Mouse (Mus musculus): Measurements from ENCODE around the gene Zfp978. TPM values are rescaled to one million over a fixed set of nuclear protein-coding genes. Genes with fewer than 3 reads are reported as not detected.
A peak's percentile ranks its signal among the peaks of the same experiment; 100 is the strongest.
"Not testable (repeated sequence)": the region's sequence is repeated elsewhere in the genome, so short reads cannot be mapped to it uniquely, and the experiment has no call there.

Gene Zfp978
- total and polyA plus RNA-seq, 3 experiments = 0.23 to 0.35 TPM; not detected in 1

DNA sequence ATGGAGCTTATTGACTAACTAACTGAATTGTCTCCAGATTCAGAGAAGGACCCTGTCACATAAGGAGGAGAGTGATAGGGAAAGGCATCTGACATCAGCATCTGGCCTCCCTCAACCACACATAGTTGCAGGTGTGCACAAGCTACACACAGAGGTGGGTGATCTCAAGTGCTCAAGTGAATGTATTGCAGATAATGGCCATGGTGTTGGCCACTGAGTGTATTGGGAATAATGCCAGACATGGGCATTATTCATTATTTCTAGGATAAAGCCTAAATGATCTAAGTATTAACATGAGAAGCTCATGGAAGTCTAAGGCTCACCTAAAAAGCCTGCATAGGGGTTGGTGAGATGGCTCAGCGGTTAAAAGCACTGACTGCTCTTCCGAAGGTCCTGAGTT, 10.6 kb upstream of the Zfp978 start:
- not testable (repeated sequence) for DNase-seq

DNA sequence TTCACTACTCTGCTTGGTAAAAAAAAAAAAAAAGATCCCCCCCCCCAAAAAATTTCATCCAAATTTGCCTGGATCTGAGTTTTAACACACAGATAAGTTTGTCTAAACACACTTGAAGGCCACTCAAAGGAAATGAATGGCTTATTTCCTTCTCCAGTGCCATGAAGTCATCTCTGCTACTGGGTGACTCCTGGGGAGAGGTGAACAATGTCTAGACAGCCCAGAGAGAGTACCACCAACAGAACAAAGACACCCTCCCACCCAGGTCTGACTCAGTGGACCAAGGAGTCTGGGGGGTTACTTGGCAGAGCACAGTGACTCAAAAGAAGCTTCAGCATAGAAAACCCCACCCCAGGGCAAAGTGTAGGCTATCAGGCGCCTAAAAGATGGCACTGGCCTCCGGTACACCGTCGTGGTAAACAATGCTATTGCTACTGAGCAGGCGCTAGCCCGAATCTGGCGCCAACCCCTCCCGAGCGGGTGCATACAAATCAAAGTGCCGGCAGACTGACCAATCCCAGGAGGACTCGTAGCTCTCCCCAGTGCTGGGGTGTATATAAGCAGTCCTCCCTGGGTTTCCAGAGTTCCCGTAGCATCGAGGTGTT, 9.6 kb upstream of the Zfp978 start:
- not testable (repeated sequence) for DNase-seq

DNA sequence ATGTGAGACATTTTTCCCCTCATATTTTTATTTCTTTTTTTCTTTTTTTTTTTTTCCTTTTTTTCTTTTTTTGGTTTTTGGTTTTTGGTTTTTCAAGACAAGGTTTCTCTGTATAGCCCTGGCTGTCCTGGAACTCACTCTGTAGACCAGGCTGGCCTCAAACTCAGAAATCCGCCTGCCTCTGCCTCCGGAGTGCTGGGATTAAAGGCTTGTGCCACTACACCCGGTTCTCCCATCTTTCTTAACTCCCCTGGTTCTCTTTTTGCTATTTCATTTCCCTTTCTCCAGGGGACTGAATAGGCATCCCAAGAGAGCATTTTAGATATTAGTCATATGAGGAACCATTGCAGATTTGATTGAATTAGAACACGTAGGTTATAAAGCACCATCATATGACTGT, 7.5 kb upstream of the Zfp978 start:
- DNase-seq = not testable (repeated sequence)

DNA sequence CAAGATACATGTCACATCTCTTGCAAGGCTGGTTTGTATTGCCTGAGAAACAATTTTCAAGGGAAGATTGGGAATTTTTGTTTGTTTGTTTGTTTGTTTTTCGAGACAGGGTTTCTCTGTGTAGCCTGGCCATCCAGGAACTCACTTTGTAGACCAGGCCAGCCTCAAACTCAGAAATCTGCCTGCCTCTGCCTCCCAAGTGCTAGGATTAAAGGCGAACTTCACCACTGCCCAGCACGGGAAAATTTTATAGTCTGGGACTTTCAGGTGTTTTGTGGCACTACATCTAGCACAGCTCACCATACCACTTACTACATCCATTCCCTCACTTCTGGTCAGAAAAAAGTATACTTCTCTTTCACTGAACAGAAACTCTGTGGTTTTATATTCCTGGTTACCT, 5.1 kb upstream of the Zfp978 start:
- not testable (repeated sequence) for DNase-seq

DNA sequence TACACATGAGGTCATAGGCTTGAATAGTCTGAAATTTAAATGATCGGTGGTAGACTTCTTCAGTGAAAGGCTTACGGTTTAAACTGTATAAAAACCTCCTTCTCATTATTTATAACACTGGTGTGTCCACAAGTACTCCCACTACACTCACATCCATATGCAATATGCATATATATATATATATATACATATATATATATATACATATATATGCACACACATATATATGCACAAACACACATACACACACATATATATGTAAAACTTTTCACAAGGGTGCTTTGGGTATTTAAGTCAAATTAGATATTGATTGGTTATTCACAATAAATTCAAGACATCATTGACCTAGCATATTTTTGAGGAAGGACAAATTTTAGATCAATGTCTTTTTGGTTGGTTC, 3.9 kb upstream of the Zfp978 start:
- DNase-seq = not testable (repeated sequence)

DNA sequence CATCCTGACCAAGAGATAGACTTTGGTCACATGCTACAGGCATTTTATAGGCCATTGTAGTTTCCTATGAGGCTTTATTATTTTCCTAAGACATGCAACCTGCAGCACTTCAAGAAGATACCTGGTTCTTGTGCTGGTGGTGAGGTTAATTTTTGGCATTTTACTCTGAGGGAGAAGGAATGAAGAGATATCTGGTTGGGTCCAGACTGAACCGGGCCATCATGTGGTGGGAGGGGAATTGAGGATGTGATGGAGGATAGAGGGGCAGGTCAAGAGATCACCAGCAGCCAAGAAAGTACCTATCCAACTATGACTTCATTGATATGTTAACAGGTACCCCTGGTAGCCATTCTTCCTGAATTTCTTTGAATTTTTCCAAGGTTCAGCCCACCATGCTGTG, 769 bp downstream of the Zfp978 start:
- DNase-seq = not testable (repeated sequence)

DNA sequence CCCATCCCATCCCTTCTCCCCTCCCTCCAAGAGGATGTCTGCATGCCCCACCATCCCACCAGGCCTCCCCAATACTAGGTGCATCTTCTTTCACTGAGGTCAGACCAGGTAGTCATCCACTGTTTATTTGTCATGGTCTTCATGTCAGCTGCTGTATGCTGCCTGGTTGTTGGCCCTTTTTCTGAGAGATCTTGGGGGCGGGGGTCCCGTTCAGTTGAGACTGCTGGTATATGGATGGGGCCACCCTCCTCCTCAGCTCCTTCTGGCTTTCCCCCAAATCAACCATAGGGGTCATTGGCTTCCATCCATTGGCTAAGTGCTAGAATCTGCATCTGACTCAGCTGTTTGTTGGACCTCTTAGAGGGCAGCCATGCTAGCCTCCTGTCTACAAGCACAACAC, 8.5 kb downstream of the Zfp978 start:
- DNase-seq = not testable (repeated sequence)

DNA sequence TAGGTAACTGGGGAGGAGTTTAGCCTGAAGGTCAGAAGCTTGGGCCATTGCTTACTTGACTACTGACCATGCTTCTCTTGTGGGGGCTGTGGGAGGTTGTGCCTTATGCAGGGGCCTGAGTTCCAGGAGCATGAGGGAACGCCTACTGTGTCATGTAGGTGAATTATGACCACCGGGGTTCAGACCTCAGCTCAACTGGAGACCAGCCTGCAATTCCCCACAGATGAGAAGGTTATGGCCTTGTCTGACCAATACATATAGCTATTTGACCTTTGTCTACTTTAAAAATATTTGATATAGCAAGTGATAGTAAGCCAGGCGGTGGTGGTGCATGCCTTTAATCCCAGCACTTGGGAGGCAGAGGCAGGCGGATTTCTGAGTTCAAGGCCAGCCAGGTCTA, 22.1 kb downstream of the Zfp978 start:
- DNase-seq = not testable (repeated sequence)

DNA sequence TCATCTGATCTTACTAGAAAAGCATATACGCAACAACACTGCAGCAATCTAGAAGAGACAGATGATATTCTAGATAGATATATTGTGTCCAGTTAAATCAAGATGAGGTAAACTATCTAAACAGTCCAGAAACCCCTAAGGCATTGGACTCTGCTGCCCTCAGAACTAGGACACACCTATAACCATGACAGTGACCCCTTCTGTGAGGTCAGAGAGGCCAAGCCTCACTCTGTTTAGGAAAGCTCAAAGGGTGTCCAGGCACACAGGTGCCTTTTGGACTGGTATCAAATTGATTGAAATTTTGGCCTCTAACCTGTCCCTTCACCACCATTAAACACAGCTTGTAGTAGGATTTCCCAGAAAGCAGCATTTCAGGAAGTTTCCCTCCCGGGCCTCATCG, 36.1 kb downstream of the Zfp978 start:
- DNase-seq = not testable (repeated sequence)

DNA sequence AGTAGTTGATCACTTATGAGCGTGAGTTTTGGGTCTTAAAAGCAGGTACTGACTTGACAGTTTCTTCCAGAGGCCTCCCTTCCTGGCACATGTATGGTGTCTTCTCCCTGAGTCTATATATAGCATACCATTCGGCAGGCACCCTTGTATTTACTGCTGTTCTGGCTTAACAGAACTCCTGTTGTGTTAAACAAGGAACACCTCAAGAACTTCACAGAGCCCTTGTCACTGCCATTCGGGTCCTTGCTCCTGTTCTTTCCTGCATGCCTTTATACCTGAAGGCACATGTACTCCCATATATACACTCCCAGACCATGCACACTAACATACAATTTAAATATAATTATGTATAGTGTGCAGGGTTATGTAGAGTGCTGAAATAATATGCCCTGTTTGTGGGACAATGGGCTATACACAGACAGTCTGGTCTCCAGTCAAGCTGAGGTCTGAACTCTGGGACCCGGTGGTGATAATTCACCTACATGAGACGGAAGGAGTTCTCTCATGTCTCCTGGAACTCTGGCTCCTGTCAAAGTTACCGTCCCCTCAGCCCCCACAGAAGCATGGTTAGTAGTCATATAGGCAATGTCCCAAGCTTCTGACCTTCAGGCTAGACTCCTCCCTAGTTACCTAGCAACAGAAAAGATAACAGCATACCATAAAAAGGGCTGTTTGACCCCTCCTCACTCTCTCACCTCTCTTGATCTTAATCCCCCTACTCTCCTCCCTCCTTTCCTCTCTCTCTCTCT, 37.0 kb downstream of the Zfp978 start:
- DNase-seq = not testable (repeated sequence)

DNA sequence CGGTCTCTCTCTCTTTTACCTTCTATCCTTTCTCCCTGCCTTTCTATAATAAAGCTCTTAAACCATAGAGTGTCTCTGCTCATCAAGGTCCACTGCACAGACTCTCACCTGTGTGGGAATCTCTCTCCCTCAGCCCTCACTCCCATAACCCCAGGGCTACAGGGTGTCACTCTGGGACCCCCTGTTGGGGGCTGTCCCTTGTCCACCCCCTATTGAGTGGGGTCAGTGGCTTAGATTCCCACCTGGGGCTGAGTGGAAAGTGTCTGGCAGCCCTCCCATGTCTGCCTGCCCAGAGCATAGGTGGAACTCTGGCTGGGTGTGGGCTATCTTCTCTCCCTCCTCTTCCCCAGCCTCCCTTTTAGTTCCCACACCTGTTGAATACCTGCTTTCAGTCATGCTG, 37.6 kb downstream of the Zfp978 start:
- not testable (repeated sequence) for DNase-seq

DNA sequence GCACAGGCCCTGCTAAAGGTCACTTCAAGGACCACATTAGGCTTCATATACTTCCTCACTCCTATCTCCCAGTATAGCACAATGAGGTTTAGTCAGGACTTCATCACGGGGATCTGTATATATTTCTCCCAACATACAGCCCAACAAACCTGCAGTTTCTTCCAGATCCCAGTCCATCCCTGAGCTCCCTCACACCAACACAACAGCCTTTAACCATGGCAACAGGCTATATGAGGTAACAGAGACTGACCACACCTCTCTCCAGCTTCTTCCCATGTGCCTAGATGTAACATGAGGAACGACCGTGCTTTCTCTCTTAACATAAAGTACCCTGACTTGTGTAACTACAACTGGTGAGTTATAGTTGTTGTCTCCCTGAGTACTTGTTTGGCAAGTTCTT, 38.4 kb downstream of the Zfp978 start:
- DNase-seq = not testable (repeated sequence)

DNA sequence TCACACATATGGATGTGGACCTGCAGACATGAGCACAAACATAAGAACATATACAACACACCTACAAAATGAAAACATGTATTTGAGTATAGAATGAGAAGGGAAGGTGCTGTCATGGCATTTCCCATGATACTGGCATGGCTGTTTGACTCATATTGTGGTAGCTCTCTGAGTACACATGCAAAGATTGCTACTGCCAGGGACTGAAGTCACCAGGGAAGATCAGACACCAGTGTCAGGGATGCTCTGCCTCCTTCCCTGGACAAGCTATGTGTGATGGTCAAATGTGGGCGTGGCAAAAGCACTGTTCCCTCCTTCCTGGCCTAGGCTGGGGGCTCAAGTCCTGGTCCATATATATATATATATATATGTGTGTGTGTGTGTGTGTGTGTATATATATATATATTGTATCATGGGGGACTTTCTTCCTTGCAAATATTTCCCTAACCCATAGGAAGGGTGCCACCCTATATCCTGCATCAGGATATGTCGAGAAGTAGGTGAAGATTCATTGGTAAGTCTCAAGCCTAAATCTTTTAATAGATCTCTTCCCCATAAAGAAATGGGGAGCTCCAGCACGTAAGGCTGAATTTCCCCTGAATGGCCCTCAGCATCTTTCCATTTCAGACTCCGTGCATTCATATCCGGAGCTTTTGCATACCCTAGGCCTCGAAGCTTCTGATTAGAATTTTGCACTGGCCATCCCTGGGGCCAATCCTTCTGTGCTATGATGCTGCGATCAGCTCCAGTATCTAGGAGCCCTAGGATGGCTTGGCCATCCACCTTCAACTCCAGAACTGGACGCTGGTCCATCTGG, 39.1 kb downstream of the Zfp978 start:
- not testable (repeated sequence) for DNase-seq

DNA sequence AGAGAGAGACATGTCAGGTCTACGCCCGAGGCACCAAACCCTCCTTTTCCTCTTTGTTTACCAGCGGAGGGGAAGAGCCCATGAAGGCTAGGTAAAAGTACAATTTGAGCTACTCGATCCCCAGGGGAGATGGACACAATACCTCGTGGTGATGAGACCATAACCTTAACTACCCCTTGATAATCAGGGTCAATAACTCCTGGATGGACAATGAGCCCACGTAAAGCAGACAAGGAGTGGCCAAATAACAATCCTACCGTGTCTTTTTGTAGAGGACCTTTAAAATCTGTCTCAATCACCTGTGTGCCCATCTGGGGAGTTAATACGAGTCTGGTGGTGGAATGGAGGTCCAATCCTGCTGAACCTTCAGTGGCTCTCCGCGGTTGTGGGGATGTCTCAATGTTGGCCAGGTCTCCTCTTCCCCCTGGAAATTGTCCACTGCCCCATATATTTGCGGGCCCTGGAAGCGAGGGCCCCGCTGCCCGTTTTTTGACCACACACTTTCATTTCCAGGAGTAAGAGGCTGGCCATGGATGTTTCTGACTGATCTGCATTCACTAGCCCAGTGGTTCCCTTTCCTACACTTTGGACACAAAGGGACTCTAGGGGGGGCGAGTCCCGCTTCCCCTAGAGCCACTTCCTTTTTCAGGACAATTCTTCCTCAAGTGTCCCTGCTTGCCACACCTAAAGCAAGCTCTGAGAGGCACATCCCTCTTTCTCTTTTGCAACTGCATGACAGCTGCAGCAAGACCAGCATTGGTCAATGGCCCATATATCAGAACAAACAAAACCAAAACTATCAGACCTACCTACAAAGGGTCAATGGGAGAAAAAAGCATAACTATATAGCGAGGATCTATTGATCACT, 40.0 kb downstream of the Zfp978 start:
- DNase-seq = not testable (repeated sequence)

DNA sequence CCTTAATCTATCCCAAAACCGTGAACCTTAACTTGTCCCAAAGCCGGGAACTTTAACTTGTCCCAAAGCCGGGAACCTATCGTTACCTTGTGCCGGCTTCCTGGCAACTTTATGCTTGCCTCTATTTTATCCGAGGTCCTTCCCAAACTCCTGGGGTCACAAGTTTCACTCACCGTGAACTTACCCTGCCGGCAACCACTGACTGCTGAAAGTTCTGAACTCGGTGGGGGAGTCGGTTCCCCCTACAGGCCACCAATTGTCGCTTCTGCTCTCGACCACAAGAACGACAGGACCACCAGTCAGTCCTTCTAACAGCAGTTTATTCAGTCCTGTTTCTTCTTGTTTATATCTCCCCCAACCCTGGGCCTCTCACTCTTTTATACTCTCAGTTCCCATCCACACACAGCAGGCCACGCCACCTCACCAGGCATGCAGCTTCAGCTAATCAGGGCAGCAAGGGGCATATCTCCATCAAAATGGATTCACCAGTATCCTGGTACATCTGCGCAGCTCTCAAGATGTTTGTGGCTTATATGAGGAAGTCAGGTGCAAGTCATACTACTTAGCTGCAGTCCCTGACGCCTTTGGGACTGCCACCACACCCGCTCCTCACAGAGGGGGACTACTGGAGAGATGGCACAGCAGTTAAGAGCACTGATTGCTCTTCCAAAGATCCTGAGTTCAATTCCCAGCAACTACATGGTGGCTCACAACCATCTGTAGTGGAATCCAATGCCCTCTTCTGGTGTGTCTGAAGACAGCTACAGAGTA, 40.8 kb downstream of the Zfp978 start:
- DNase-seq = not testable (repeated sequence)

DNA sequence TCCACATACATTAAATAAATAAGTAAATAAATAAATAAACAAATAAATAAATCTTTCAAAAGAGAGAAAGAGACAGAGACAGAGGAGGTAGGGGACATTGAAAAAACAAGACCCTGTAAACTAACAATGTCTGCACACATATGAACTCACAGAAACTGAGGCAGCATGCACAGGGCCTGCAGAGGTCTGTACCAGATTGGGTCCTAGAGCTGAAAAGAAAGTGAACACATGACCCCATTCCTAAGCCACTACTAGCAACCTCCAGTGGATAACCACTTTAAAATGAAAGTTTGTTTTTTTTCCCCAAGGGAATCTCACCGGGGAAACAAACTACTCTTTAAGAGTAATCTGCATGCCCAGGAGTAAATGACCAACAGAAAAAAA, 41.4 kb downstream of the Zfp978 start:
- not testable (repeated sequence) for DNase-seq

DNA sequence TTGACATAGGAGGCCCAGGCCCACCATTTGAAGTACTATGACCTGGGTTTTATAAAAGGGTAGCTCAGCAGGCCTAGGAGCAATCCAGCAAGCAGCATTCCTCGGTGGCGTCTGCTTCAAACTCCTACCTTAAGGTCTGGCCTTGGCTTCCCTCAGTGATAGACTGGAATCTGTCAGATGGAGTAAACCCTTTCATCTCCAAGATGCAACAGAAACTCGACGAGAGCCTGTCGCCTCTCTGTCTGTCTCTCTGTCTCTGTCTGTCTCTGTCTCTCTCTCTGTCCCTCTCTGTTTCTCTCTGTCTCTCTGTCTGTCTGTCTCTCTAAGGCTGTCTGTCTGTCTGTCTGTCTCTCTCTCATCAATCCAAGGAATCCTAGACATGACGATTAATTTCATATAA, 42.4 kb downstream of the Zfp978 start:
- DNase-seq = not testable (repeated sequence)

DNA sequence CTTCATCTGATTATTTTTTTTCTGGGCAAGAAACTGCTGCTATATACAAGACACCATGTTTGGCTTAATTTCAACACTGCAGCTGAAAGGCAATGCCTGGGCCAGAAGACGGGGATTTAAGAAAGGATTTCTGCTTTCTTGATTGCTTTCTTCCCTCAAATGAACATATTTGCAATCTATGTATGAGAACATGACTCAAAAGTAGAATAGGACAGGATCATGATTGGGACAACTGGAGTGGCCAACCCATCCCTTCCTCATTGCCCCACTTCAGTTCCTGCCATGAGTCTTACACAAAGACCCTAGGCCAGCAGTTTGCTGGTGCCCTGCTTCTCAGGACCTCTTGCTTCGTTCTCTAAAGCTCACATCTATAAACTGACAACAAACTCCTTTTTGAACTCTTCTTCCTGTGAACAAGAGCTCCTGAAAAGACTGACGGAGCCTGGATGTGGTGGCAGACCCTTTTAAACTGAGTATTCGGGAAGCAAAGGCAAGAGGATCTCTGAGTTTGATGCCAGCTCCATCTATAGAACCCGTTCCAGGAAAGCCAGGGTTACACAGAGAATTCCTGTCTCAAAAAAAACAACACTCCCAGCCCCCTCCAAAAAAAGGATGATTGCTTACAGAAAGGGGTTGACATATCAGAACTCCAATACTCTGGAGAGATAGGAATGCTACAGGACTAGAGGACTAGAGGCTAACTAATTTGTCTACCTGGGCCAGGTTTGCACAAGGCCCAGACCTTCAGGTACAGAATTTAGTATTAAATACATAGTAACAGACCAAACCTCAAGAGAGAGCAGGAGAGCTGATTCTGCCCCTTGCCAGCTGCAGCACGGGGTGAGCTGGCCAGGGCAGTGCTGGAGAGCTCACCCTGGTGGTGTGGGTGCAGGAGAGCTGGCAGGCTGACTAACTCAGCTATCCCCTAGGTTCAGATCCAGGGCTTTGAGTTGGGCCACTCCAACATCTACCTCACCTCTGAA, 43.1 kb downstream of the Zfp978 start:
- DNase-seq = not testable (repeated sequence)

DNA sequence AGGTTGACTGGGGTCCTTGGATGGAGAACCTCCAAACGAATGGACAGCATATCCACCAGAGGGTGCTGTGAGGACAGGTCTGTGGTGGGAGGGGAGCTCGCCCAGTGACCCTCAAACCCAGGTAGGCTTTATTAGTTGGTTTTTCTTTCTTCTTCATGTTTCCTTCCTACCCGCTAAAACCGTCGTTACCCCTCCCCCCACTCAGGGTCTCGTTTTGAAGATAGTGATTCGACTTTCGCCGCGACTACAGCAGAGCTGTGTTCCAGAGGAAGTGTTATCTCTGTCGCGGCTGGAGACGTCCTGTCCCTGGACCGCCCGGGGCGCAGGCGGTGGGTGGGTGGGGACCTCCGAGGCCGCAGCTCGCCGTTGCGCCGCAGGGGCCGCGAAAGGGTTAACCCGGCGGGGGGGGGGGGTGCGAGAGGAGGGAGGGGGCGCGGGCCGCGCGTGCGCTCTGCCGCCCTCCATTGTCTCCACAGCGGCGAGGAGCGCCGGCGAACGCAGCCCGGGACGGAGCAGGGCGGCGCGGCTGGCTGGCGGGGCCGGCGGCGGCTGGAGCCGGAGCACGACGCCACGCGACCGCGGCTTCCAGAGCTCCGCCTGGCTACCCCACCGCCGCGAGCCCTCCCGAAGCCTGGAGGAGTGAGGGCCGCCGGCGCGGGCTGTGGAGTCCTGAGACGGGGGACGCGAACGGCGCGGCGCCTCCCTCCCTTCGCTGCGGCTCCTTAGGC, 45.8 kb downstream of the Zfp978 start:
- peak; percentile 54 for DNase-seq
